Mouse (Mus musculus): Measurements from ENCODE around the gene Ankfy1.

GRCm38 (mm10) chr11:72801182-72801581 lies 111.4 kb downstream of the Ankfy1 start:
- TF ChIP-seq EP300 (IDR thresholded peaks at IDR 0.05; ENCODE audit: low read depth) (no peak), CTCF (IDR thresholded peaks at IDR 0.05; ENCODE audit: low read depth) (no peak)
